Mouse (Mus musculus) layer of hippocampus, adult 18-20 months (tissue): ENCODE measurements at regions not wholly inside any gene's neighbourhood (a gene's known extent, or its start where the extent isn't known, plus 50 kb on each side); places are given as distances from the start of the nearest gene placed in this dataset.

Experiments used
- DNase-seq, 2 experiments: peaks; one replicate each; pipeline ENCODE4 v3.0.0; 2022; ENCODE audit warnings: low spot score in 2 of 2

DNA sequence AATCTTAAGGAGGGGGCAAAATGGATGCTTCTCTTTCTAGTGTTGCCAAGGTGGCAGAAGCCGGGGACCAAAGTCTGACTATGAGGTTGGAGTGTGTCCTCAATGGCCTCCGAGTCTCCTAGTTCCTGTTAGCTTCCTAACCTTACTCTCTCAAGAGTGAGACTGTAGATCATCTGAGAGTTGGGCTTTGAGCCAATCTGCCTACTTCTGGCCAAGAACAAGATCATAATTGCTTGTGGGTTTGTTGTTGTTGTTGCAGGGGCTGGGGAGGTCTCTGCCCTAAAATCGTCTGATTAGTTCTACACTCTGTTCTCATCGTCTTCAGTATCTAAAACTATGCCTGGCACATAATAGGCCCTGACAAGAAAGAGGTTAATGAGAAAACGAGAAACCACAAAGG is 110.8 kb upstream of the Syt6 start:
- no peak for DNase-seq

DNA sequence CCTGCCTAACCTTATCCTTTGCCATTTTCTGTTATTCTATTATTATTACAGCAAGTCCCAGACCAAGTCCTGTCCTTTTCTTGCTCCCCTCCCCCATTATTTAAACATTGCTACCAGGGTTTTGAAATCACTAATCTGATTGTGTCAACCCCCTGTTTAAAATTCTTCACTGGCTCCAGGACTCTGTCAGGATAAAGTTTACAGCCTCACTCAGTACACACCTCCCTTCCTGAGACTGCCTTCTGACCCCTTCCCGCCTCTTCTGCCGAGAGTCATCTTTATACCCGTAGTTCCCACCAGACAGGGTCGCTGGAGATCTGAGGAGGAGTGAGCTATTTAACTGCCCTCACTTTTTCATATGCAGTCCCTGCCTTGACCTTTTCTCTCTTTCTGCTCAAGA is 110.3 kb upstream of the Syt6 start:
- no peak for DNase-seq

DNA sequence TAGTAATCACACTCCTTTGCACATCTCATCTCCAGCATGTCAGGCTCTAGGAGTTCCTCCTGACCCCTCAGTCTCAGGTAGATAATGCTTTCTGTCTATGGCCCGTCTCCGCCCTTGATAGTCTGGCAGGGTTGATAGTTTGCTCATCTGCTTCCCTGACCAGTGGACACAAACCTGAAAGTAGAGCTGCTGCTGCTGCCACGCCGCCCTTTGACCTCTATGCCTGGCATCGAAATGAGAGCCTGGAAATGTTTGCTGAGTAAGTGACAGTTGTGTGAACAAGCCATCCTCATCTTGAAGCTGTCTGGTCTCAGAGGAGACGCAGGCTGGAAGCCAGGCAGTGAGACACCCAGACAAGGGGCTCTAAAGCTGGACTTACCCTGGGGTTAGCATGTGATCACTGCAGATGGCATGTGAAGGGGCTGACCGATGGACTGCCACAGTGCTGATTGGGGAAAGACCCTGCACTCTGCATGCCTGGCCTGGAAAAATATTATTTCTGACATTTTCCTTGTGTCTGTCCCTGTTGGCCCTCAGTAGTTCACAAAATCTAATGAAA is 109.8 kb upstream of the Syt6 start:
- DNase-seq = no peak

DNA sequence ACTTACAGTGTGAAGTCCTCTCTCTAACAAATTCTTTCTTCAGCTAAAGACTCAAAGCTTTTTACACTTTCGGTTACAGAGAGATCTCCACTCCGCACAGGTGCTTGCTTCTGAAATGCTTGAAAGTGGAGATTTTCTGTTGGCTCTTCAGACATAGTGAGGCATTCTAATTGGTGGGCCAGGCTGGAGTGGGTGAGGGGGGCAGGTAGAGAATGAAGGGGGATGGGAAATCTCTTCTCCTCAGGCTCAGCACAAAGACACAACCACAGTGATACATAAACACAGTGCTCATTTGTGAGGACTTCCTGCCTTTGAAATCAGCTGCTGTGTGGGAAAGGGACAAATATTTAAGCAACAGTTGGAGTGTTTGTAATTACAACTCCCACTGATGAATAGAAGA is 109.1 kb upstream of the Syt6 start:
- peak in 1 of 2 experiments; percentile 3 for DNase-seq

DNA sequence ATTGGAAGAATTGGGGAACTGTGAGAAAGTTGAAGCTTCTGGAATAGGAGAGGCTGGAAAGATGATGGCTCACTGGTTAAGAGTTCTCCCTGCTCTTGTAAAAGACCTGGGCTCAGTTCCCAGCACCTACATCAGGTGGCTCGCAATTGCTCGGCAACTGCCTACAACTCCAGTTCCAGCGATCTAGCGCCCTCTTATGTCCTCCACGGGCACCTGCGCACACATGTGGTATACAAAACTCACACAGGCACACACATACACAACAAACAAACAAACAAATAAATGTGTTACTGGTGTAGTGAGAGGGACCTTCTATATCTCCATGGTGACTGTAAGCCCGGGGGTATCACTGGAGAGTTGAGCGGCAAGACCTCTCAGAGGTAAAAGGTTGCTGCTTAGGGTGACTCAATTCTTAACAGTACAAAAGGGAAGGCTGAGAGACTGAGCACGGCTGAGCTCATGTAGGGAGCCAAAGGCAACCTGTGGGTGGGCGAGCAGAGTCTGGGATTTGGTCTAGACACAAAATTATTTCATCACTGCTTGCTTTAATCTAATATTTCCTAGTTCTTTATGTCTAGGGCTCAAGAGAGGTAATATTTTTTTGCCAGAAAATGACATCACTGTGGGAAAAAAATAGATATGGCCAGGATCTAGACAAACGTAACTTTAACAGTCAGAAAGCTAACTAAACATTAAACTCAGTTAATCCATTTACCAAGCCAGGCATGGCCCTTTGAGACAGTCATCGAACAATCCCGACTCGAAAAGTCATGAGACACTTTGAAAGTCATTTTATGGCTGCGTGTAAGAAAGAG is 104.2 kb upstream of the Syt6 start:
- DNase-seq = no peak

DNA sequence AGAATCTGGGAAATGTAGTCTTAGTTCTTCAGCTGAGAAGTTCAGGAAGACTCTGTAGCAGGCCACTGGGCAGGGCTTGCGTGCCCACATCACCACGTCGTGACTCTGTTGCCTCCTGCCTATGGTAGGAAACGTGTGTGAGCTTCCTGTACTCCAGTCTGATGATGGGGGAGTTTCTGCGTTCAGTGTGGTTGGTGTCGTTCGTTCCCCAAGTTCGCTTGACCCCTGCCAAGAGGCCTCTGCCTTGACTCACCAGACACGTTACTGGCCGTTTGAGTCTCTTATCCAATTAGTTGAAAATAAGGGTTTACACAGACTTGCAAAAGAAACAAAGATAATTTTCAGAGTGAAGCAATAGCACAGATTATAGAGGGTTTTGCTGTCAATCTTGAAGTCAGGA is 102.4 kb upstream of the Syt6 start:
- no peak for DNase-seq

DNA sequence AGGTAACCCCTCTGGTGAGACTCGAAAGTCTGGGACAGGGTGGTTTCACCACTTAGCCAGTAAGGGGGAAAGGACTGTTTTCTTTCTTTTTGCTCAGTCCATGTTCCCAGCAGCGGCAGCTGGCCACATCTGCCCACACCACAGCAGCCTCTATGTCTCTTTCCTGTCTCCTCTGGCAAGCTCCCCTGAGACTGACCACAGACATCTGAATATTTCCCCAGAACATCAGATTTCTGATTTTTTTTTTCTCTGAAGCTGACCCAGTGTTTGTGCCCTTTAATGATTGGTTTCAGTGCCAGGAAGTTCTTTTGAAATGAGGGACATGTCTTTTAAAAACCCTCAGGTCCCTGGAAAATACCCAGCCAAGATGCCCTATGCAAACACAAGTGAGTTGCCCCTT is 101.7 kb upstream of the Syt6 start:
- DNase-seq = no peak

DNA sequence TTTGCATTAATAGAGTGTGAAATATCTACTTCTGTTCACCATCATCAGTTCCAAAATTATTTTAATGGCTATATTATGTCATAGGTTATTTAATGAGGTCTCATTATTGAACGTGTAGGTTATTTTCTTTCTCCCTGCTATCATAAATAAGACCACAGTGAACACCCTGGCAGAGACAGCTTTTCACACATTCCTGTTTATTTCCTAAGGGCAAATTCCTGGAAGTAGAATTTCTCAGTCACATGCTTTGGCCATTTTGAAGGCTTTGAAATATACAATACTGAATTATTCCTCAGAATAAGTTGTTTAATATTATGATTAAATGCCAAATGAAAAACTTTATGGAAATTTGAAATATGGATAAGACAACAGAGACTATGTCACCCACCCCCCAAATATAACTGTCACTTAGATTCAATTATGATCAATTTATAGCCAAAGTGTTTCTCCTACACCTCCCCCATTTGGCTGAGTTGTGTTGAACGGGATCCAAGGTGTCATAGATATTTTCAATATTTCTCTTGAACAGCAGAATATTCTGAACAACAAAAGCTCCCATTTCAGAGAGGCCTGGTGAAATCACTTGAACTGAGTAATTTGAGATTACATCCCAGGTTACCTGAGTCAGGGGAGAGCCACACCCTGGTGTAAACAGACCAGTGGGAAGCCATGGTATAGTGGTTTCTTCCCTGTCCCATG is 95.0 kb upstream of the Syt6 start:
- DNase-seq = no peak

DNA sequence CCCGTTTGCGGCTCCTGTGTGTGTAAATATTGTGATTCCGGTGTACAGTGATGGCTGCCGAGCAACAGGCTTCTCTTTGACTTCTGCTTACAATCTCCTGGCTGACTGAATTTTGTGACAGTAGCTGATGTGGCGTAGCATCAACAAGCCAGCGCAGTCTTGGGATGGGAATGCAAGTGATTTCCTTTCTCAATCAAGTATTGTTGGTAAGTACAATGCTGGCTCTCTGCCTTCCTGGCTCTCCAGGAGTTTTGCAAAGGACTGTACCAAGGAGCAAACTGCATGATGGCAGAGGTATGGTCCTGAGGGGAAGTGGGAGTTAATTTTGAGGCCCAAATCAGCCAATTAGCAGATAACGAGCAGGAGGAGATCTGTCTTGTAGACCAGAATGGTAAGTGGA is 94.4 kb upstream of the Syt6 start:
- DNase-seq = no peak

DNA sequence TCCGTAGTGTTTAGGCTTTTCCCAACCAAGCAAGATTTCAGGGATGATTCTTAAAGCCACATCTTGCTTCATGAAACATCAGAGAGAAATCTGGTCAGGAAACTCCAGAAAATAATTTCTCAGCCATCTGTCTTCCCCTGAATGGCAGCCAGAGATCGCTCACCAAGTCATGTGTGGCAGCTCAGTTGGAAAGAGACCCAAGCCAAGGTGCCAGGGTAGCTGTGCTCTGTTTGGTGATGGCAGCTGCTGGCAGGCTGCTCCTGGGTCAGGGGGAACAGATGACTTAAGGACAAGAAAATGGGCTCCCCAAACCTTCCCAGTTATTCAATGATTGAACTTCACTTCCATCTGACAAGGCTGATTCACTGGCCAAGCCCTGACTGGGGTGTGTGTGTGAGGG is 91.7 kb upstream of the Syt6 start:
- DNase-seq = peak in 1 of 2 experiments; percentile 33

DNA sequence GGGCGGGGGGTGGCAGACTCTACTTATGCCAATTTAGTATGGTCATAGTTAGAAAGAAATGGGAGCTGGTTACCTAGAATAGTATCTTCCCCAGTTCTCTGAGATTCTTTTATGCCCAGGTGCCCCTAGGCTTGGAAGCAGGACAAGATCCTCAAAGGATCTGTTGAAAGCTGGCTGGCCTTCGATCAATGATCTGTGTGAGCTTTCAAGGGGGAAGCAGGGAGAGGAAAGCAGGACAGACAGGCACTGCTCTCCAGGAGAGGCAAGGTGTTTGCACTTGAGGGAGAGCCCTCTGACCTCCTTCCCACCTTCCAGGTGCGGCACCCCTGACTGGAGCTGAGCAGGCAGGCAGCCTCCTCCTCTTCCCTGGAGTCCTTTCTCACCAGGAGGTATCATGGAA is 91.3 kb upstream of the Syt6 start:
- DNase-seq = no peak

DNA sequence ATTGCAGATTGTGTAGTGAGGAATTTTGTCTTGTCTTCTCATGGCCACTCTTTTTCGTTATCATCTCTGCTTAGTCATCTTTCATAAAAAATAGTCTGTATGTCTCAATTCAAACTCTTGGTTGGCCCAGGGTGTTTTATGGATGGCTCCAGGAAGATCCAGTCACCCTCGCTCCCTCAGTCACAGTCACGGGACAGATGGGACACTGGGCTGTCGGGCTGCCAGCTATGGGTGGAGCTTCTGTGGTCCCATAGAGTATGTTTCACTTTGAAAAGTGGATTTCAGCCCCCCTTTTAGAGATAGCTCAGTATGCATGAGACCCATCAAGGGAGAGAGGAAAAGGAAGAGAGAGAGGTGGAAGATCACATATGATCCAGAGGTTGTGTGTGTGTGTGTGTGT is 85.2 kb upstream of the Syt6 start:
- no peak for DNase-seq

DNA sequence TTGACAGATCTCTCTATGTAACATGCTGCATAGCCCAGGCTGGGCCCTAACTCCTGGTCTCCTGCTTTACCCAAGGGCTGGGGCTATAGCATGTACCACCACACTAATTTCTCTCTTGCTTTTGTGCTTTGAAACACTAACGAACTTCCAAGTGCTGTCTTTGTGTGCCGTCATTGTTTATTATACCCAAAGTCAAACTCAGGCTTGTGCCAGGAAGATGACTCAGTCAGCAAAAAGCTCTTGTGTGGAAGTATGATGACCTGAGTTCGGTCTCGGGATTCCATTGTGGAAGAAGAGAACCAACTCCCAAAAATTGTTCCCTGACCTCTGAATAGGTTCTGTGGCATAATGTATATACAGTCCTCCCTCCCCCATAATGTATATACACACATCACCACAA is 84.1 kb upstream of the Syt6 start:
- DNase-seq = no peak

DNA sequence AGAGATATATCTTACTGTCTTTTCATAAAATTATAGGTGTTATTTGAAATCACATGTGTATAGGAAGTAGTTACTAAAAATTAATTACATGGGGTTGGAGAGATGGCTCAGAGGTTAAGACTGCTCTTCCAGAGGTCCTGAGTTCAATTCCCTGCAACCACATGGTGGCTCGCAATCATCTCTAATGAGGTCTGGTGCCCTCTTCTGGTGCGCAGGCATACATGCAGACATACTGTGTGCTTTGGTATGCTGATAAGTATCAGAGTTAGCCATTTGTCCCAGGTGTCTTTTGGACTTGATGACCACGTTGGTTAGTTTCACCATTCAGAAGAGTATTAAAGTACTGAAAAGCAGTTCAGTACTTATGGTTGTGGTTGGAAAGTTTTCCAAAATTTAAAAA is 82.8 kb upstream of the Syt6 start:
- DNase-seq = no peak

DNA sequence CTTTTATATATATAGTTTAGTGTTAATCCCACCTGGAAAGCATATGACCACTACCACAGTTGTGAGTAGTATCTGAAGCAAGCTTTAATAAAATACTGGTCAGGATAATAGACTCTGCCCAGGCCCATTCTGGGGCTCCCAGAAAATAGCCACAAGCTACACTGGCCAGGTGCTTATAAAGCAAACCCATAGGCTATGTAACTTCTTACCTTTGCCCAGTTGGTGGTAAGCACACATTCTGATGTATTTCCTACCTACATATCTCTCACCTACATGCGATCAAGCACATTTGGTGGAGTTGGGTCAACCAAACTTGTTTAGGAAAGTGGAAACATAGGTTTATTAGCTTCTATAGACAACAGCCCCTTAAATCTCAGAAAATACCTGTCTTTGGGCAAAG is 81.4 kb upstream of the Syt6 start:
- DNase-seq = no peak

DNA sequence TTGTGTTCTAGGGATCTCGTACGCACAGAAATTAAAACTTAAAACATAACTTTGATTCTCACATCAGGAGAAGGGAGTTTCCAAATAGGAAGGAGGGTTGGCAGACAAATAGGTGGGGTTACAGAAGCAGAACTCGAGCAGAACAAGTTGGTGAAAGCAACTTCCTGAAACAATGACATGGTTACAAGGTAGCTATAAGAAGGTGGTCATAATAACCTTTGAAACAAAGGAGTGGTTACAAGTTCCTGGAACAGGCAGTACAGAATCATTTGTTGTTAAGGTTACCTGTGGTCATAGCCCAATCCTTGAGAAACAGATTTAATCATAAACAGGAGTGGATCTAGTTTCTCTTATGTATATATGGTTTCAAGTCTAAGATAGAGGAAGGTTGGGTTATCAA is 81.0 kb upstream of the Syt6 start:
- no peak for DNase-seq

DNA sequence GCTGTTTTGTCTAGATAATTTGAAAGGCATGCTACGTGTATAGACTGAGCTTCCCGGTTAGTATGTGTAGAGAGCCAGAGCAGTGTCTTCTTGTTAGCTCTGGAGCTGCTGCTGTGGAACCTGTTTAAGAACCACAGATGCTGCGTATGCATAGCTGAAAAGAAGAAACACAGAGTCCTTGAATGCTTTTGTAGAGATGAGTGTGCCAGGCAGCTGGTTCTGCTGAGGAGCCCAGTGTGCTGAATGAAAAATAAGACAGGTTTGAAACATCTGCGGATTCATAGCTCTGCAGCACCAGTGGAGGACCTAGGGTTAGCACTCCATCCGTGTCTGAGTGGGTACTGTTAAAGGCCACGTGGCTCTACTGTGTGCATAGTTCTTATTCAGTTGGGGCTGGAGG is 78.9 kb upstream of the Syt6 start:
- no peak for DNase-seq

DNA sequence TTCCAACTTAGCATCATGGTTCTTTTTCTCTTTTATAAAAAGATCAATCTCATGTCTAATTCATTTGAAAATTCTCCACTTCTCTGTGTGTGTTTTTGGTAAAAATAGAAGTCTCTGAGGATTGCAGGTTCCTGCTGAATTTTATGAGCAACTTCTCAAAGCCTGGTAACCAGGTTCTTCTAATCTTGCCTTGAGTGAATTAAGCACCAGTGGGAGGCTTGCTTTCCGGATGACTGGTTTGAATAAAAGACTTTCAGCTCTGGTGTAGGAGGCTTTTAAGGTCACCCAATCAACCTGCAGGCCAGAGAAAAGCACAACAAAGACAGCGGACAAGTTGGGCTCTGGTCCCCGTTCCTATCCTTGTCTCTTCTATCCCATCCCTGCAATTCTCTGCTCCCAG is 78.3 kb upstream of the Syt6 start:
- no peak for DNase-seq

DNA sequence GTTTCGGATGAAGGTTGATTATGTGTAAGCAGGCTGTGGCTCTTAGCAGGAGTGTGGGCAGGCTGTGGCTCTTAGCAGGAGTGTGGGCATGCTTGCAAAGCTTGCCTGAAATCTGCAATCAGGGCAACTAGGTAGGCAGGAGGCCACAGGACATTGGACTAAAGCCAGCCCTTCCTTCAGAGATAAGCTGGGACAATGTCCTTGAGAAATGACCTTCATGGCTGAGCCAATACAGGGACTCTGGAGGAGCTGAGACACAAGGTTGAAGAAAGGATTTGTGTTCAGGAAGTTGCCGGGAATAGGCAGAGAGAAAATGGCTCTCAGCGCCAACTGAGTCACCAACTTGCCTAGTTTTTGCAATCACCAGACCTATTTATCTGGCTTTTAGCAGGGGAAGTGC is 77.3 kb upstream of the Syt6 start:
- DNase-seq = no peak

DNA sequence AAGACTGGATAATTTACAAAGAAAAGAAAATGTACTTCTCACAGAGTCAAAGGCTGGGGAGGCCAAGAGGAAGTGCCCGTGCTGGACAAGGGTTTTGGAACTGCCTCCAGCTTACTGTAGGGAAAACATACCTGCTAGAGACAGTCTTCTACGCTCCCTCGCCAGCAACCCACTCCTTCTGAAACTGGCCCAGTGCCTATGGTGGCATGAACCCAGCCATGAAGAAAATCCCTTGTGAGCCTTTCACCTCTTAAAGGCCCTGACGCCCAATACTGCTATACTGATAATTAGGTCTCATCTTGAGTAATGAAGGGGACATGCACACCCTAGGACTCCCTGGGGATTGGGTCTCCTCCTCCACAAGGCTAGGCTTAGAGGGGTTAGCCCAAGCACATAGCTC is 76.6 kb upstream of the Syt6 start:
- DNase-seq = no peak

DNA sequence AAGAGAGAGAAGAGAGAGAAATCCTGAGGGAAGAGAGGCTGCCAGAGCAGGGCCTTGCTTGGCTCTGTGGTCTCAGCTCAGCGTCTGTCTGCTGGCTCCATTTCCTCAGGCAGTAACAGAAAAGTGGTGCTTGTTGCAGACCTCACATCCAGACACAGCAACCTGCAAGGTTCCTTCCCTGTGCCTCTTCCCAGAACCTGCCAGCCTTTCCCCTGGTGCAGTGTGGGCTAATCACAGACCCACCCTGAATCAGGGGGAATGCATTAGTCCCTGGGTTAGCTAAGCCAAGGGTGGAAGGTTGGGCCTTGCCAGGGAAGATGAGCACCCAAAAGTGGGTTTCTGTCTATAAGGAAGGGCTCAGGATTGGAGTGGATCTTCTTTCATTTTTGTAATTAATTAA is 75.2 kb upstream of the Syt6 start:
- no peak for DNase-seq

DNA sequence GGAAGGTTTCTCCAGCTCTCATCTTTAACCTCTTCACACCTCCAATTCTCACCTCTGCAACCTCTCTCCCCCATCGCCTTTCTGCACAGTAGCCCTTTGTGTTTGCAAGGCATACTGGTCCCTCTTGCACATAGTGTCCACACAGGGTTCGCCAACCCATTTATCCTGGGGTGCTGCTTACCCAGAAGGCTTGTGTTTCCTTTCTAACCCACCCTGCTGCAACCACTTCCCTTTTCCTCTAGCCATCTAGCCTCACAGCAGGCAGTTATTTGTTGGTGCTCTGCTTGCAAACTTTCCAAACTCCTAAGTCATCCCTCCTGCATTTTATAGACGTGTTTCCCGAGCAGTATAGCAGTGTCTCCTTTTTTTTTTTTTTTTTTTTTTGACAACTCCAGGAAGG is 74.7 kb upstream of the Syt6 start:
- DNase-seq = no peak

DNA sequence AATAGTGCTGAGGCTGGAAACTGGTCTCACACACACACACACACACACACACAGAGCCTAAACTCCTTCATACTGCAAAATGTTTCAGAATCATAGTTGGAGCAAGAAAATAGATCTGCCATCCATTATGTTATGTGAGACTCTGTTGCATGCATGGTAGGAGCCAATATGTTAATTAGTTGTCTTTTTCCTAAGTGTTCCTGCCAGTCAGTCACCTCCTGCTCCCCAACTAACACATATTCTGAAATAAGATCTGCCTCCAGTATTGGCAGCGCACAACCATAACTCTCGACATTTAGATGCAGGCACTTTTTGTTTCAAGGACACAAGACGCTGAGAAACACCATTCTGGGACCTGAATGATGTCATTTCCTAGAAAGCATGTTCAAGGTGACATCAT is 70.9 kb upstream of the Syt6 start:
- no peak for DNase-seq
